Mouse (Mus musculus): ENCODE data around the gene Ripor2.

GRCm38 (mm10) chr13:24594303-24594702 lies 12.3 kb downstream of the Ripor2 start:
- TF ChIP-seq POLR2A (IDR thresholded peaks at IDR 0.05; ENCODE audit: low read depth, low read length) (no peak), CTCF (IDR thresholded peaks at IDR 0.05; ENCODE audit: extremely low read depth, insufficient read depth, insufficient read length, insufficient replicate concordance) (no peak)

Measured in spleen, adult 2 months (tissue).